Mouse (Mus musculus) cerebellum, adult (tissue): Measurements from ENCODE around the gene Actl9.

Experiments
- ATAC-seq: cut with Nextera tagmentation; 2 replicates; pipeline ENCODE4 v1.9.2; 2017; ENCODE audit warnings: mild to moderate bottlenecking, moderate library complexity, mixed read lengths; ENCODE audit not compliant: insufficient number of reproducible peaks, low FRiP score, low TSS enrichment

Actl9 gene

GRCm38 (mm10) chr17:33432019-33432946, at the start of gene Actl9:
Actl9 (plus strand) TSS chr17:33432896.
- ATAC-seq = no peak

GRCm38 (mm10) chr17:33385705-33386104, 47.0 kb upstream of the Actl9 start:
- no peak for ATAC-seq

GRCm38 (mm10) chr17:33392271-33392670, 40.4 kb upstream of the Actl9 start:
- ATAC-seq = no peak

- peak; percentile 99 for ATAC-seq
Observed at GRCm38 (mm10) chr17:33394182-33395034, 38.3 kb upstream of the Actl9 start, which contains the start of gene Zfp101. Zfp101 (minus strand) TSS chr17:33394641.

- no peak; the same call in 1 of the 2 replicates for ATAC-seq
Observed at GRCm38 (mm10) chr17:33439148-33439547, 6.5 kb downstream of the Actl9 start.

- ATAC-seq = no peak
Observed at GRCm38 (mm10) chr17:33439922-33440321, 7.2 kb downstream of the Actl9 start.

- no peak for ATAC-seq
Observed at GRCm38 (mm10) chr17:33441159-33441558, 8.5 kb downstream of the Actl9 start.

- ATAC-seq = no peak
Observed at GRCm38 (mm10) chr17:33456631-33457030, 23.9 kb downstream of the Actl9 start.

- ATAC-seq = no peak
Observed at GRCm38 (mm10) chr17:33471206-33471605, 38.5 kb downstream of the Actl9 start.
